ENCODE assay signal across 11 mouse cellular contexts in the genomic region with DNA sequence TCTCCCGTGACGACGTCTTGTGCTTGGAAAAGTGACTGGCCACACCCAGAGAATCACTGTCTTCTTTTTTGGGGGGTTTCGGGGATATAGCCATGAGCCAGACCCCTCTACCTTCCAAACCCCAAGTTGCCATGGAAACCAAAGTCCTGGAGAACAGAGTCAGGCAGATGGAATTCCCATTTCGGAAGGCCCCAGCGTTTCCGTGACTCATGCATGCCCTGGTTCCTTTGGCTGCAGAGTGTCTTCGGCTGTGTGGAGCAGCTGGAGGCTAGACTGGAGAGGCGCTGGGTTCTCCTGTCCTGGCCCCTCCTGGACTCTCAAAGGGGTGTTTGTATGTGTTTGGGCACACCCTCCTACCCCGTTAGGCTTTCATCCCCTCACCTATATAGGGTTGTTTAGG.
DNase-seq lines count a peak whose midpoint lies in the region; ATAC-seq and TF ChIP-seq lines count a peak whose summit lies in the region.
"Had no signal": no experiment of that assay in that cellular context is flagged by ENCODE, and none has a peak within 500 bp of the region (broad histone marks: within the 10 kb centered on the region; RNA-seq: fewer than 3 reads in every experiment).

No protein-coding gene starts in this region.

- H3K79me2 ChIP-seq in myocyte (ENCODE audit: control insufficient read depth, insufficient read depth): peaks cover 25% of the 10 kb centered on the region

- DNase-seq in gastrocnemius, postnatal 14 days: peak; percentile 53
- no peak for DNase-seq in gastrocnemius, adult 8-10 months (ENCODE audit: low spot score in 2 of 2)
- peak; percentile 28 for DNase-seq in lung, embryonic 14.5 days
- no peak for DNase-seq in lung, postnatal 36 days
- DNase-seq in layer of hippocampus, adult 9-10 months (ENCODE audit: low spot score): no peak
- DNase-seq in spleen, adult 12 weeks (ENCODE audit: low spot score): no peak
- DNase-seq: cerebellum, postnatal 36 days; thymus, adult 18-20 months had no signal

- H3K27me3 ChIP-seq in lung, embryonic 14.5 days (ENCODE audit: insufficient read depth, low read length): no peaks in the 10 kb centered on the region
- no peaks in the 10 kb centered on the region for H3K27me3 ChIP-seq in myocyte (ENCODE audit: control insufficient read depth, insufficient read depth, insufficient read length)

- TF ChIP-seq POLR2A in embryonic fibroblast, embryonic 13.5 days (IDR thresholded peaks at IDR 0.05; ENCODE audit: low read depth, low read length): no peak; the same call in none of the 2 replicates
- TF ChIP-seq POLR2A in myocyte (IDR thresholded peaks at IDR 0.05; ENCODE audit: insufficient read length, low read depth): no peak

- H3K9ac ChIP-seq in lung, embryonic 14.5 days: no peak overlapping the region

- H3ac ChIP-seq in myocyte (ENCODE audit: control insufficient read depth, insufficient read length): no peak overlapping the region

- H3K36me3 ChIP-seq in lung, embryonic 14.5 days (ENCODE audit: insufficient read depth): peaks cover 40% of the 10 kb centered on the region
- peaks cover 11% of the 10 kb centered on the region for H3K36me3 ChIP-seq in myocyte (ENCODE audit: control insufficient read depth, insufficient read depth)

- H3K4me1 ChIP-seq in lung, embryonic 14.5 days (ENCODE audit: insufficient read depth): peaks cover 2% of the 10 kb centered on the region; the same call in 1 of the 2 replicates
- peaks cover 16% of the 10 kb centered on the region; the same call in 1 of the 2 replicates for H3K4me1 ChIP-seq in embryonic fibroblast, embryonic 13.5 days (ENCODE audit: control insufficient read depth, insufficient read depth, low read length)

- 57% methylated on average over 10 of the region's 10 CpGs for WGBS in lung, embryonic 14.5 days

- intact Hi-C loops in gastrocnemius, postnatal 14 days (cut with DNase I; ENCODE audit: low total_unique reads): no loop called here

- H3K4me3 ChIP-seq in lung, embryonic 14.5 days (ENCODE audit: low read depth, low read length): no peak overlapping the region
- no peak overlapping the region for H3K4me3 ChIP-seq in embryonic fibroblast, embryonic 13.5 days (ENCODE audit: insufficient read depth, low read length)
- H3K4me3 ChIP-seq in myocyte: no peak overlapping the region

- no peak for ATAC-seq in lung, embryonic 14.5 days (ENCODE audit: insufficient read depth)
- ATAC-seq: CD4-positive, CD25-positive, alpha-beta regulatory T cell, adult 4 months had no signal

- no peak for TF ChIP-seq CTCF in lung, embryonic 14.5 days (IDR thresholded peaks at IDR 0.05; ENCODE audit: low read depth)
- no peak for TF ChIP-seq CTCF in embryonic fibroblast, embryonic 13.5 days (IDR thresholded peaks at IDR 0.05; ENCODE audit: borderline replicate concordance, insufficient read depth, low read length)

- H3K9me3 ChIP-seq in lung, embryonic 14.5 days (ENCODE audit: low read depth, low read length): no peaks in the 10 kb centered on the region

- H3K27ac ChIP-seq in lung, embryonic 14.5 days (ENCODE audit: low read depth): no peak overlapping the region
- H3K27ac ChIP-seq in embryonic fibroblast, embryonic 13.5 days (ENCODE audit: insufficient read depth, low read length): peak overlapping the region; percentile 83

- no peak overlapping the region for H3K4me2 ChIP-seq in lung, embryonic 14.5 days
- peak overlapping the region; percentile 49 for H3K4me2 ChIP-seq in myocyte (ENCODE audit: low read depth)

TF ChIP-seq in myocyte, 11 proteins besides CTCF, POLR2A, EP300 and RAD21:
- TF ChIP-seq MYOD1 (IDR thresholded peaks at IDR 0.05; ENCODE audit: control insufficient read depth in 1 of 3, insufficient read length in 2 of 3, low read depth in 2 of 3) (peak in 2 of 3 experiments; percentile 49 to 51), MAX (IDR thresholded peaks at IDR 0.05; ENCODE audit: low read depth) (no peak), E2F4 (IDR thresholded peaks at IDR 0.05; ENCODE audit: insufficient read depth) (no peak), POLR2AphosphoS2 (IDR thresholded peaks at IDR 0.05; ENCODE audit: insufficient read length, low read depth) (peak; percentile 48), MYOG (IDR thresholded peaks at IDR 0.05; ENCODE audit: control insufficient read depth in 1 of 3, insufficient read depth in 1 of 3, insufficient read length in 2 of 3, low read depth in 2 of 3) (peak in 1 of 3 experiments; percentile 18), REST (IDR thresholded peaks at IDR 0.05; ENCODE audit: insufficient read depth, insufficient read length) (no peak)

Comparison
In these comparisons a context has a peak if more than half of its experiments do, and no peak if none do; other contexts are left out.
1. DNase-seq: peak in gastrocnemius, postnatal 14 days (single experiment) and lung, embryonic 14.5 days (single experiment); none in gastrocnemius, adult 8-10 months (0 of 2), lung, postnatal 36 days (single experiment), layer of hippocampus, adult 9-10 months (single experiment) and spleen, adult 12 weeks (single experiment).